Mouse (Mus musculus): Measurements from ENCODE around the gene Sema4c.

GRCm38 (mm10) chr1:36558031-36558993 lies at the start of gene Sema4c:
- TF ChIP-seq GATA1 (IDR thresholded peaks at IDR 0.05; ENCODE audit: borderline replicate concordance, low read length) (no peak), FLI1 (IDR thresholded peaks at IDR 0.05; ENCODE audit: low read length) (no peak)
